Mouse (Mus musculus) adrenal gland (tissue): ENCODE data around the gene Mb21d2.

Source experiments
- intact Hi-C: fragments of 180-260 bp; cut with DNase I; formaldehyde crosslinking; loops from one replicate; pipeline ENCODE4 v1.15.1; 2025

Mb21d2 gene

GRCm38 (mm10) chr16:28866584-28867295 lies 62.7 kb downstream of the Mb21d2 start:
- intact Hi-C loops: no loop called here

- intact Hi-C loops: no loop called here
Measured at GRCm38 (mm10) chr16:28863616-28864015, 65.9 kb downstream of the Mb21d2 start.

- intact Hi-C loops: no loop called here
Measured at GRCm38 (mm10) chr16:28862093-28862492, 67.4 kb downstream of the Mb21d2 start.

GRCm38 (mm10) chr16:28859678-28860077 lies 69.8 kb downstream of the Mb21d2 start:
- intact Hi-C loops: no loop called here

- intact Hi-C loops: no loop called here
Measured at GRCm38 (mm10) chr16:28859009-28859288, 70.5 kb downstream of the Mb21d2 start.

- intact Hi-C loops: no loop called here
Measured at GRCm38 (mm10) chr16:28858210-28859008, 71.1 kb downstream of the Mb21d2 start.

GRCm38 (mm10) chr16:28851409-28851821 lies 78.1 kb downstream of the Mb21d2 start:
- intact Hi-C loops: no loop called here

- intact Hi-C loops: no loop called here
Measured at GRCm38 (mm10) chr16:28850881-28851280, 78.6 kb downstream of the Mb21d2 start.

GRCm38 (mm10) chr16:28846123-28846522 lies 83.3 kb downstream of the Mb21d2 start:
- intact Hi-C loops: loop anchor here (10.0 kb wide), 1 partner anchor 589 kb away; no protein-coding TSS in a partner anchor

- intact Hi-C loops: loop anchor here (10.0 kb wide), 1 partner anchor 589 kb away; no protein-coding TSS in a partner anchor
Measured at GRCm38 (mm10) chr16:28845336-28845735, 84.1 kb downstream of the Mb21d2 start.

GRCm38 (mm10) chr16:28841102-28841501 lies 88.4 kb downstream of the Mb21d2 start:
- intact Hi-C loops: loop anchor here (5.0 to 10.0 kb wide), 3 partner anchors 86 to 594 kb away; partner anchors contain the start of gene Mb21d2

- intact Hi-C loops: loop anchor here (1.0 to 10.0 kb wide), 4 partner anchors 87 to 721 kb away; partner anchors contain the start of gene Mb21d2
Measured at GRCm38 (mm10) chr16:28840075-28840974, 89.1 kb downstream of the Mb21d2 start.

GRCm38 (mm10) chr16:28839575-28839974 lies 89.9 kb downstream of the Mb21d2 start:
- intact Hi-C loops: loop anchor here (5.0 to 10.0 kb wide), 2 partner anchors 615 to 738 kb away; partner anchors contain the start of gene Opa1

- intact Hi-C loops: loop anchor here (5.0 to 10.0 kb wide), 2 partner anchors 617 to 739 kb away; partner anchors contain the start of gene Opa1
Measured at GRCm38 (mm10) chr16:28838016-28838415, 91.5 kb downstream of the Mb21d2 start.

- intact Hi-C loops: loop anchor here (10.0 kb wide), 1 partner anchor 623 kb away; no protein-coding TSS in a partner anchor
Measured at GRCm38 (mm10) chr16:28832085-28832635, 97.3 kb downstream of the Mb21d2 start.

- intact Hi-C loops: no loop called here
Measured at GRCm38 (mm10) chr16:28829263-28829955, 100.1 kb downstream of the Mb21d2 start.

- intact Hi-C loops: no loop called here
Measured at GRCm38 (mm10) chr16:28824781-28825180, 104.7 kb downstream of the Mb21d2 start.

GRCm38 (mm10) chr16:28821774-28822173 lies 107.7 kb downstream of the Mb21d2 start:
- intact Hi-C loops: no loop called here

GRCm38 (mm10) chr16:28818749-28819285 lies 110.7 kb downstream of the Mb21d2 start:
- intact Hi-C loops: no loop called here

- intact Hi-C loops: no loop called here
Measured at GRCm38 (mm10) chr16:28813290-28813689, 116.2 kb downstream of the Mb21d2 start.
